Mouse (Mus musculus): ENCODE results near the gene Pitpnm1.

Gene Pitpnm1

DNA sequence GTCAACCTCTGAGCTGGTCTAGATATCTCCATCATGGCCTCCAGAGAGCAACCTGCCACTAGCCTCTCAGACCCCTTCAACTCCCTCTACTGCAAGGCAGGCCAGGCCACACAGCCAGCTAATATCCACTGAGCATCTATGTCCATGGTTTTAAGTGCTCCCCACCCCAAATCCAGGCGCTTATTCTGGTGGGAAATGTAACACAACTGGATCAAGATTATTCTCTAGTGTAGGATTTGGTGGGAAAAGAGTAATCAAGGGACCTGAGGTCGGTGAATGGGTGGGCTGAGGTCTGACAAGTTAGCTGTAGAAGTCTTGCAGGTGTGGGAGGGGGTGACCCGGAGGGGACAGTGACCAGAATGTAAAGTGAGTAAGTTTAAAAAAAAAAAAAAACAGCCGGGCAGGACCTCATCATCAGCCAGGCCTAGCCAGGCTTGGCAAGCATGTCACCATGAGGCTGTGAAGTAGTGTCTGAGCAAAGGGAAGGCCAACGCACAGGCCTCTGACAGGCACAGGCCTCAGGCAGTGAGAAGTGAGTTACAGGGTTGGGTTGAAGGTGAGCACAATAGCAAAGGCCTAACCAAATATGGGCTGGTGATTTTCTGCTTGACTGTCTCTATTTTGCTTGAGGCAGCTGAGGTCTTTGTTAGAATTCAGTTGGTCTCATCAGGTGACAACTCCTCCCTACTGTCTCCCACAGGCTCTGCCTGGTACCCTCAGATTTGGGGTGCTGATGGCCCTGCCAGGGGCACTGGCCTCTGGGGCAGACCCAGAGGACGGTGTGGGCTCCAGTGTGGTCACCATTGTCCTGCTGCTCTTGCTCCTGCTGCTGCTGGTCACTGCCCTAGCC lies 55.6 kb downstream of the Pitpnm1 start:
- no peak for DNase-seq (ENCODE audit: low read depth)

GRCm38 (mm10) chr19:4156073-4156579 lies 56.3 kb downstream of the Pitpnm1 start:
- no peak for DNase-seq (ENCODE audit: low read depth)

- DNase-seq (ENCODE audit: low read depth): no peak
Observed at GRCm38 (mm10) chr19:4156771-4157170, 57.0 kb downstream of the Pitpnm1 start.

- no peak for DNase-seq (ENCODE audit: low read depth)
Observed at GRCm38 (mm10) chr19:4159049-4159448, 59.3 kb downstream of the Pitpnm1 start.

DNA sequence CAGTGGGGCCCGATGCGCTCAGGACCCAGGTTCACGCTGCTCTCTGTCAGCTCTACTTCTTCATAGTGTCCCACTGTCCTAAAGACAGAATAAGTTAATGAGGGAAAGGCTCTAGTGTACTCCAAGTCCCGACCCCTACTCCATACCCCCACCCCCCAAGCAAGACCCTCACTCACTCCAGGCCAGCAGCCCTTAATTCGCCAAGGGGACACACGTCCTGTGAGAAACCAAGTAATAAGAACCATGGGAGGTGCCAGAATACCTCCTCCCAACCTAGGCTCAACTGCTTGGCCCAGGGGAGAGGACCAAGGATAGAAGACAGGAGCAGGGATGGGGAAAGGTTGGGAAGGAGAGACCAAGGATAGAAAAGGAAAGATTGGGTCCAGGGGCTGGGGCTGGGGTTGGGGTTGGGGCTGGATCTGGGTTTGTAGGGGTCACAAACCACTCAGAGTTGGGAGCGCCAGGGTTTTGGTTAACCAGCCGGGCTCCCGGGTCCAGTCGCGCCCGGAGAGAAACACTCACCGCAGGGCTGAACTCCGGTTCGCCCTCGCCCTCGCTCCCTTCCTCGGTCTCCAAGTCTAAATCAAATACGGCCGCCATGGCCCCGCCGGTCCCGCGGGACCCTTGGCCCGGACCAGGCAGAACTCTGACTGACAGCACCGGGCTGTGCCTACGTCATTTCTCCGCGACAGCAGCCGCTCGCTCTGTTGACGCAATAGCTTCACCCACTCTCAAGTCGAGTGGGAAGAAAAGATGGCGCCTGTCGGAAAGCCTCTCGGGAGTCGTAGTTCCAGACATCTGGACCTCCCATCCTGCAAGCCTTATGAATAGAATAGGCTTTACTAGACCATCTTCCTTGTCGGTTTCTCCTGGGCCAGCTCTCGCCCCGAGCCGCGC lies 63.1 kb downstream of the Pitpnm1 start, which contains the start of gene Rps6kb2:
Gene Rps6kb2, minus strand, starts transcription at position 709 of the 897 bp plus-strand sequence.
- peak; percentile 91 for DNase-seq (ENCODE audit: low read depth)

GRCm38 (mm10) chr19:4163543-4163887 lies 63.7 kb downstream of the Pitpnm1 start:
- no peak for DNase-seq (ENCODE audit: low read depth)

Measured in fibroblast of lung, adult 2 months (primary cell).